Mouse (Mus musculus): ENCODE results near the gene Gm49336.
A peak's percentile ranks its signal among the peaks of the same experiment; 100 is the strongest.

The Gm49336 gene

GRCm38 (mm10) chr14:60238551-60238950 is 12.8 kb downstream of the Gm49336 start:
- DNase-seq (ENCODE audit: low spot score): no peak

- no peak for DNase-seq (ENCODE audit: low spot score)
Observed at GRCm38 (mm10) chr14:60219886-60220285, 31.4 kb downstream of the Gm49336 start.

GRCm38 (mm10) chr14:60217616-60218015 is 33.7 kb downstream of the Gm49336 start:
- no peak for DNase-seq (ENCODE audit: low spot score)

GRCm38 (mm10) chr14:60216125-60216524 is 35.2 kb downstream of the Gm49336 start:
- DNase-seq (ENCODE audit: low spot score): no peak

GRCm38 (mm10) chr14:60215000-60215399 is 36.3 kb downstream of the Gm49336 start:
- no peak for DNase-seq (ENCODE audit: low spot score)

- no peak for DNase-seq (ENCODE audit: low spot score)
Observed at GRCm38 (mm10) chr14:60214040-60214439, 37.3 kb downstream of the Gm49336 start.

GRCm38 (mm10) chr14:60209166-60209565 is 42.1 kb downstream of the Gm49336 start:
- DNase-seq (ENCODE audit: low spot score): no peak

GRCm38 (mm10) chr14:60204993-60205392 is 46.3 kb downstream of the Gm49336 start:
- DNase-seq (ENCODE audit: low spot score): no peak

GRCm38 (mm10) chr14:60196884-60197283 is 54.4 kb downstream of the Gm49336 start, which contains the start of gene Atp8a2:
TSS of gene Atp8a2 (minus strand) at chr14:60197179.
- no peak for DNase-seq (ENCODE audit: low spot score)

- DNase-seq (ENCODE audit: low spot score): no peak
Observed at GRCm38 (mm10) chr14:60195999-60196398, 55.3 kb downstream of the Gm49336 start.

- no peak for DNase-seq (ENCODE audit: low spot score)
Observed at GRCm38 (mm10) chr14:60194606-60195005, 56.7 kb downstream of the Gm49336 start.

- no peak for DNase-seq (ENCODE audit: low spot score)
Observed at GRCm38 (mm10) chr14:60189771-60190170, 61.5 kb downstream of the Gm49336 start.

- DNase-seq (ENCODE audit: low spot score): no peak
Observed at GRCm38 (mm10) chr14:60188201-60188825, 63.0 kb downstream of the Gm49336 start.

GRCm38 (mm10) chr14:60181306-60181705 is 70.0 kb downstream of the Gm49336 start:
- DNase-seq (ENCODE audit: low spot score): no peak

GRCm38 (mm10) chr14:60178571-60178955 is 72.7 kb downstream of the Gm49336 start:
- DNase-seq (ENCODE audit: low spot score): peak; percentile 82

GRCm38 (mm10) chr14:60177614-60178570 is 73.4 kb downstream of the Gm49336 start:
- peak; percentile 77 for DNase-seq (ENCODE audit: low spot score)

GRCm38 (mm10) chr14:60176891-60177613 is 74.3 kb downstream of the Gm49336 start:
- peak; percentile 90 for DNase-seq (ENCODE audit: low spot score)

- no peak for DNase-seq (ENCODE audit: low spot score)
Observed at GRCm38 (mm10) chr14:60176469-60176890, 74.8 kb downstream of the Gm49336 start.

- no peak for DNase-seq (ENCODE audit: low spot score)
Observed at GRCm38 (mm10) chr14:60172286-60173055, 78.8 kb downstream of the Gm49336 start.

- no peak for DNase-seq (ENCODE audit: low spot score)
Observed at GRCm38 (mm10) chr14:60170845-60171610, 80.3 kb downstream of the Gm49336 start.

GRCm38 (mm10) chr14:60163367-60163766 is 87.9 kb downstream of the Gm49336 start:
- no peak for DNase-seq (ENCODE audit: low spot score)
